Mouse (Mus musculus) G1E (cell line): ENCODE results near the gene Sppl3.

Source experiments
- CTCF ChIP-seq: IDR thresholded peaks from 2 replicates; pipeline ENCODE4 v1.5.1; 2012; ENCODE audit warnings: low read depth, low read length, inconsistent platforms, mixed read lengths
- GATA1 ChIP-seq: IDR thresholded peaks from 2 replicates; pipeline ENCODE4 v1.6.1; 2012; ENCODE audit warnings: borderline replicate concordance, low read length, inconsistent platforms, mixed read lengths
- TAL1 ChIP-seq: conservative IDR thresholded peaks from 2 replicates; pipeline ENCODE4 v1.6.1; 2012; ENCODE audit warnings: low read depth, low read length, inconsistent platforms, mixed read lengths

DNA sequence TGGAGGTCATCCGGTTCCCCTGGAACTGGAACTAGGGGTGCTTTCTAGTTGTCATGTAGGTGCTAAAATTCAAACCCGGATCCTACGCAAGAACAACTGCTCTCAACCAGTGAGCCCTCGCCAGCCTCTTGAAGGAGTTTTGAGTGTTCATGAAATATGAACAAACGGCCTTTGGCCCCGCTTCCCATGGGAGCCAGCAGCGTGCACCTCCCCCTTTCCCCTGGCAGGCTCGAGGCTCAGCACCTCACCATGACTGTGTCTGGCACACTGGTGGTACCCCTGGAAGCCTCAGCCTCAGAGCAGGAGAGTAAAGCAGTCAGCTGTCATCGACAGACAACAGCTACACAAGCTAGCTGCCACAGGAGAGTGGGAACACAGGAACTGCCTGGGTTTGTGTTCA, 89.1 kb downstream of the Sppl3 start:
- no peak for TF ChIP-seq CTCF
- no peak for TF ChIP-seq TAL1
- TF ChIP-seq GATA1 = no peak
